Mouse (Mus musculus) hindlimb bud, embryonic 11.5 days (tissue): ENCODE results near the gene Ccnk.

Experiments
- DNase-seq: peaks from one replicate; pipeline ENCODE4 v3.0.0-alpha.2; 2012; ENCODE audit warnings: low read depth, low spot score; ENCODE audit errors: extremely low spot score

The Ccnk gene

GRCm38 (mm10) chr12:108179321-108180266 is at the start of gene Ccnk:
TSS of gene Ccnk (plus strand) at chr12:108179579.
- DNase-seq, result peak; percentile 92

- no peak for DNase-seq
Observed at GRCm38 (mm10) chr12:108132450-108133070, 46.8 kb upstream of the Ccnk start.

- DNase-seq, result peak; percentile 26
Observed at GRCm38 (mm10) chr12:108133181-108133580, 46.2 kb upstream of the Ccnk start.

GRCm38 (mm10) chr12:108135610-108136208 is 43.7 kb upstream of the Ccnk start:
- DNase-seq, result no peak

- DNase-seq, result no peak
Observed at GRCm38 (mm10) chr12:108143624-108144498, 35.5 kb upstream of the Ccnk start.

- DNase-seq, result no peak
Observed at GRCm38 (mm10) chr12:108145198-108145597, 34.2 kb upstream of the Ccnk start.

- no peak for DNase-seq
Observed at GRCm38 (mm10) chr12:108149764-108150163, 29.6 kb upstream of the Ccnk start.

- DNase-seq, result no peak
Observed at GRCm38 (mm10) chr12:108152743-108153142, 26.6 kb upstream of the Ccnk start.

GRCm38 (mm10) chr12:108159863-108160262 is 19.5 kb upstream of the Ccnk start:
- no peak for DNase-seq

- no peak for DNase-seq
Observed at GRCm38 (mm10) chr12:108162036-108162435, 17.3 kb upstream of the Ccnk start.

GRCm38 (mm10) chr12:108163706-108164105 is 15.7 kb upstream of the Ccnk start:
- no peak for DNase-seq

GRCm38 (mm10) chr12:108168909-108169308 is 10.5 kb upstream of the Ccnk start:
- no peak for DNase-seq

- DNase-seq, result no peak
Observed at GRCm38 (mm10) chr12:108170467-108170866, 8.9 kb upstream of the Ccnk start.

- no peak for DNase-seq
Observed at GRCm38 (mm10) chr12:108171336-108171735, 8.0 kb upstream of the Ccnk start.

GRCm38 (mm10) chr12:108172639-108173038 is 6.7 kb upstream of the Ccnk start:
- no peak for DNase-seq

GRCm38 (mm10) chr12:108174606-108175505 is 4.5 kb upstream of the Ccnk start:
- DNase-seq, result no peak

- no peak for DNase-seq
Observed at GRCm38 (mm10) chr12:108176366-108176765, 3.0 kb upstream of the Ccnk start.

GRCm38 (mm10) chr12:108178331-108179245 is 791 bp upstream of the Ccnk start:
- DNase-seq, result no peak

- no peak for DNase-seq
Observed at GRCm38 (mm10) chr12:108179246-108179320, 296 bp upstream of the Ccnk start, which contains the start of gene Setd3. TSS of gene Setd3 (minus strand) at chr12:108179314.
